Mouse (Mus musculus) cortical plate, adult 2 months (tissue): ENCODE data around the gene Gm32802.
"Not testable (repeated sequence)": the region's sequence is repeated elsewhere in the genome, so short reads cannot be mapped to it uniquely, and the experiment has no call there.

Experiments used
- CTCF ChIP-seq: fragments of 200-500 bp; IDR thresholded peaks from 2 replicates; pipeline ENCODE4 v1.5.1; 2011; ENCODE audit warnings: mild to moderate bottlenecking, control low read depth, low read length; ENCODE audit not compliant: insufficient read depth; ENCODE audit errors: extremely low read depth
- POLR2A ChIP-seq: fragments of 200-500 bp; IDR thresholded peaks from 2 replicates; pipeline ENCODE4 v1.6.1; 2011; ENCODE audit warnings: mild to moderate bottlenecking, low read length, control low read depth; ENCODE audit not compliant: insufficient read depth; ENCODE audit errors: extremely low read depth

DNA sequence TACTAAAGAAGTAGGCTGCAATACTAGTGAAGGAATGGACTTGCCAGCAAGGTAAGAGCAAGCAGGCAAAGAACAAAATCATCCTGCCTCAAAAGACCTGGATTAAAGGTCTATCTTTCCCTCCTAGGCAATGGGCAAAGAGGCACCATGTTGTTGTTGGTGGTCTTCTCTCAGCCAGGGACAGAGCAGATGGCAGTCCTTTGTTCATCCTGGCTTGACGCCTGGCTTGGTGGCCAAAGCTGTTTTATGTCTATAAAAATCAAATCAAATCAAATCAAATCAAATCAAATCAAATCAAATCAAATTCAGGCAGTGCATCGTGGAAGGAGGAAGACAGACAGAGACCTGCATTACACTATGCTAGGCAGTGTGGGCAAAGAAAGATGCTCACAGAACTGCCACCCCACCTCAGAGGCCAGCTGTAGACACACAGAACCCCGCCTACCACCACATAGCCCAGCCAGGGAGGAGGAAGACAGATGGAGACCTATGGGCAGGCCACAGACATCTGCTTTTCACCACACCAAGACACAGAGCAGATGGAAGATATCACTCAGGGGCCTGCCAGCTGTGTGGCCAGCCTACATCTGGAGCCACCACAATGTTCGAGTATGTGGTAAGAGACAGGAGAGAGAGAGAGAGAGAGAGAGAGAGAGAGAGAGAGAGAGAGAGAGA is 42.6 kb upstream of the Gm32802 start:
- TF ChIP-seq CTCF, POLR2A: not testable (repeated sequence)
